24 mouse cellular contexts compared by ENCODE assay signal in genomic region chr17:66779026-66779425, GRCm38 (mm10).
A peak's percentile ranks its signal among the peaks of the same experiment; 100 is the strongest.
DNase-seq lines count a peak whose midpoint lies in the region; ATAC-seq lines count a peak whose summit lies in the region.
"Had no signal": no experiment of that assay in that cellular context is flagged by ENCODE, and none has a peak within 500 bp of the region (broad histone marks: within the 10 kb centered on the region; RNA-seq: fewer than 3 reads in every experiment).

No protein-coding gene starts in this region.

- peak; percentile 16 for DNase-seq in adrenal gland, postnatal 14 days
- no peak for DNase-seq in adrenal gland, adult 18-20 months (ENCODE audit: low spot score in 2 of 2)
- no peak for DNase-seq in kidney, adult 18-20 months
- no peak for DNase-seq in neural tube, embryonic 10.5 days (ENCODE audit: extremely low spot score, low spot score)
- no peak for DNase-seq in thymus, postnatal 10 days (ENCODE audit: low spot score in 2 of 2)
- no peak for DNase-seq in embryonic facial prominence, embryonic 10.5 days (ENCODE audit: low spot score)
- DNase-seq: cerebellum, adult 2 months; cerebellum, postnatal 14 days; forebrain, postnatal 0 days; heart, postnatal 14 days; kidney, adult 2 months; layer of hippocampus, adult 9-11 months; liver, postnatal 0 days; lung, postnatal 36 days; right cerebral cortex, postnatal 25 days; spleen, adult 18-20 months; thymus, postnatal 25 days had no signal

- WGBS in kidney, embryonic 16.5 days: 58% methylated on average over 1 of the region's 1 CpGs
- WGBS in neural tube, embryonic 13.5 days: 75% methylated on average over 1 of the region's 1 CpGs
- WGBS in embryonic facial prominence, embryonic 10.5 days: 79% methylated on average over 1 of the region's 1 CpGs

- H3K4me1 ChIP-seq in kidney, embryonic 16.5 days (ENCODE audit: insufficient read depth, low read length): peaks cover 9% of the 10 kb centered on the region
- H3K4me1 ChIP-seq in neural tube, embryonic 13.5 days (replicated peaks): peaks cover 6% of the 10 kb centered on the region; the same call in 1 of the 2 replicates
- H3K4me1 ChIP-seq in embryonic facial prominence, embryonic 10.5 days: peaks cover 24% of the 10 kb centered on the region
- H3K4me1 ChIP-seq: embryonic facial prominence, embryonic 15.5 days; liver, embryonic 12.5 days had no signal

- no peak for ATAC-seq in kidney, embryonic 16.5 days (ENCODE audit: low FRiP score, low TSS enrichment)
- no peak for ATAC-seq in neural tube, embryonic 13.5 days (ENCODE audit: low read depth)
- ATAC-seq: forebrain, postnatal 0 days; hindbrain, embryonic 16.5 days; liver, embryonic 12.5 days; liver, postnatal 0 days; midbrain, embryonic 13.5 days had no signal

- H3K4me2 ChIP-seq in kidney, embryonic 16.5 days (replicated peaks; ENCODE audit: low read depth, low read length): no peak overlapping the region
- H3K4me2 ChIP-seq in neural tube, embryonic 13.5 days: no peak overlapping the region
- H3K4me2 ChIP-seq: embryonic facial prominence, embryonic 15.5 days; forebrain, embryonic 12.5 days; liver, embryonic 12.5 days; midbrain, embryonic 13.5 days had no signal

- H3K9me3 ChIP-seq in kidney, embryonic 16.5 days (ENCODE audit: low read length): no peaks in the 10 kb centered on the region
- no peaks in the 10 kb centered on the region for H3K9me3 ChIP-seq in neural tube, embryonic 13.5 days
- H3K9me3 ChIP-seq in embryonic facial prominence, embryonic 10.5 days: no peaks in the 10 kb centered on the region
- H3K9me3 ChIP-seq: embryonic facial prominence, embryonic 15.5 days; forebrain, embryonic 12.5 days; liver, embryonic 12.5 days; midbrain, embryonic 13.5 days had no signal

- no peak overlapping the region for H3K9ac ChIP-seq in kidney, embryonic 16.5 days (replicated peaks; ENCODE audit: low read length)
- no peak overlapping the region for H3K9ac ChIP-seq in neural tube, embryonic 13.5 days
- H3K9ac ChIP-seq: embryonic facial prominence, embryonic 15.5 days; forebrain, embryonic 12.5 days; forebrain, postnatal 0 days; liver, embryonic 12.5 days; liver, postnatal 0 days; midbrain, embryonic 13.5 days had no signal

- peak overlapping the region; percentile 48 for H3K27ac ChIP-seq in kidney, embryonic 16.5 days (ENCODE audit: low read length)
- 0 out of 2 replicates have a peak overlapping the region, but pooled peaks have one; percentile 6 for H3K27ac ChIP-seq in neural tube, embryonic 13.5 days (replicated peaks)
- H3K27ac ChIP-seq in embryonic facial prominence, embryonic 10.5 days (replicated peaks): no peak overlapping the region
- H3K27ac ChIP-seq: embryonic facial prominence, embryonic 15.5 days; forebrain, embryonic 12.5 days; liver, embryonic 12.5 days; midbrain, embryonic 13.5 days had no signal

- H3K27me3 ChIP-seq in kidney, embryonic 16.5 days (ENCODE audit: insufficient read depth, low read length): no peaks in the 10 kb centered on the region
- H3K27me3 ChIP-seq in neural tube, embryonic 13.5 days: no peaks in the 10 kb centered on the region
- H3K27me3 ChIP-seq in embryonic facial prominence, embryonic 10.5 days (replicated peaks; ENCODE audit: low read depth, poor library complexity, severe bottlenecking): no peaks in the 10 kb centered on the region
- H3K27me3 ChIP-seq: embryonic facial prominence, embryonic 15.5 days; forebrain, embryonic 12.5 days; liver, embryonic 12.5 days; midbrain, embryonic 13.5 days had no signal

- H3K36me3 ChIP-seq in kidney, embryonic 16.5 days (ENCODE audit: insufficient read depth, low read length): no peaks in the 10 kb centered on the region
- H3K36me3 ChIP-seq in neural tube, embryonic 13.5 days: no peaks in the 10 kb centered on the region
- no peaks in the 10 kb centered on the region for H3K36me3 ChIP-seq in embryonic facial prominence, embryonic 10.5 days (replicated peaks)
- H3K36me3 ChIP-seq: embryonic facial prominence, embryonic 15.5 days; forebrain, embryonic 12.5 days; liver, embryonic 12.5 days; midbrain, embryonic 13.5 days had no signal

- H3K4me3 ChIP-seq in kidney, embryonic 16.5 days (ENCODE audit: low read length): no peak overlapping the region
- no peak overlapping the region for H3K4me3 ChIP-seq in neural tube, embryonic 13.5 days
- H3K4me3 ChIP-seq in embryonic facial prominence, embryonic 10.5 days: no peak overlapping the region
- H3K4me3 ChIP-seq: embryonic facial prominence, embryonic 15.5 days; forebrain, embryonic 12.5 days; liver, embryonic 12.5 days; midbrain, embryonic 13.5 days had no signal
